Mouse (Mus musculus) C2C12 (cell line): Measurements from ENCODE around the gene Ly6g6f. TPM values are rescaled to one million over a fixed set of nuclear protein-coding genes. Genes with fewer than 3 reads are reported as not detected.
A peak's percentile ranks its signal among the peaks of the same experiment; 100 is the strongest.

Experiments
- H3K27me3 ChIP-seq: one replicate; pipeline ENCODE4 v1.6.1; 2011; ENCODE audit not compliant: control insufficient read depth, insufficient read depth, insufficient read length
- H3K36me3 ChIP-seq: one replicate; pipeline ENCODE4 v1.6.1; 2011; ENCODE audit not compliant: control insufficient read depth, insufficient read depth
- H3K4me3 ChIP-seq: one replicate; pipeline ENCODE4 v1.5.1; 2011; ENCODE audit warnings: mild to moderate bottlenecking, control low read depth; ENCODE audit not compliant: poor library complexity, insufficient read depth, severe bottlenecking
- H3K79me2 ChIP-seq: one replicate; pipeline ENCODE4 v1.6.1; 2011; ENCODE audit not compliant: control insufficient read depth, insufficient read depth
- H3K79me3 ChIP-seq: one replicate; pipeline ENCODE4 v1.6.1; 2011; ENCODE audit warnings: low read depth, control low read depth
- H3ac ChIP-seq: one replicate; pipeline ENCODE3; 2011; ENCODE audit warnings: low read depth; ENCODE audit not compliant: control insufficient read depth, insufficient read length
- CEBPB ChIP-seq: IDR thresholded peaks from one replicate; pipeline ENCODE4 v1.6.1; 2011; ENCODE audit warnings: low read depth, mild to moderate bottlenecking, control low read depth, moderate library complexity
- CTCF ChIP-seq: IDR thresholded peaks from one replicate; pipeline ENCODE4 v1.5.1; 2011; ENCODE audit not compliant: control insufficient read depth, insufficient read depth, insufficient read length
- FOSL1 ChIP-seq: IDR thresholded peaks from one replicate; pipeline ENCODE4 v1.8.0; 2011; ENCODE audit warnings: mild to moderate bottlenecking, low read length; ENCODE audit not compliant: poor library complexity, insufficient read depth, severe bottlenecking
- MAX ChIP-seq: IDR thresholded peaks from one replicate; pipeline ENCODE4 v1.6.1; 2011; ENCODE audit warnings: mild to moderate bottlenecking, control low read depth
- MYOD1 ChIP-seq: IDR thresholded peaks from one replicate; pipeline ENCODE4 v1.6.1; 2011; ENCODE audit warnings: low read depth; ENCODE audit not compliant: control insufficient read depth, insufficient read length
- MYOG ChIP-seq: IDR thresholded peaks from one replicate; pipeline ENCODE4 v1.6.1; 2011; ENCODE audit not compliant: control insufficient read depth, insufficient read length; ENCODE audit errors: extremely low read depth
- USF1 ChIP-seq: IDR thresholded peaks from one replicate; pipeline ENCODE4 v1.6.1; 2011; ENCODE audit warnings: low read depth, mild to moderate bottlenecking, control low read depth, moderate library complexity
- polyA plus RNA-seq: library from polyadenylated mRNA; unstranded; fragments of >200 nt; fragmentation: generic; extraction: Trizol; gene quantifications from one replicate; pipeline ENCODE4 v1.2.1, GENCODE M21; 2012; ENCODE audit warnings: missing spikeins

The Ly6g6f gene
- polyA plus RNA-seq, 1 experiment: not detected

- Histone ChIP-seq H3K36me3 (no peaks in the 10 kb centered on the region), H3K79me3 (no peaks in the 10 kb centered on the region), H3ac (no peak within 1 kb of the TSS), H3K79me2 (no peaks in the 10 kb centered on the region), H3K27me3 (no peaks in the 10 kb centered on the region), H3K4me3 (no peak within 1 kb of the TSS)
- TF ChIP-seq CEBPB (no peak), USF1 (no peak), FOSL1 (no peak), MYOG (no peak), MYOD1 (no peak)
Measured at GRCm38 (mm10) chr17:35108097-35108496, 22.7 kb upstream of the Ly6g6f start, which contains the start of gene Ly6g5c. Gene Ly6g5c, plus strand, starts transcription at chr17:35108279.

GRCm38 (mm10) chr17:35106522-35106921 lies 21.1 kb upstream of the Ly6g6f start:
- Histone ChIP-seq H3K79me2 (no peaks in the 10 kb centered on the region), H3ac (no peak overlapping the region), H3K79me3 (no peaks in the 10 kb centered on the region), H3K36me3 (no peaks in the 10 kb centered on the region), H3K27me3 (no peaks in the 10 kb centered on the region), H3K4me3 (no peak overlapping the region)
- no peak for TF ChIP-seq MYOG
- no peak for TF ChIP-seq CTCF
- no peak for TF ChIP-seq CEBPB

- Histone ChIP-seq H3K79me3 (no peaks in the 10 kb centered on the region), H3K36me3 (peaks cover 4% of the 10 kb centered on the region), H3K79me2 (no peaks in the 10 kb centered on the region), H3K4me3 (no peak overlapping the region), H3K27me3 (no peaks in the 10 kb centered on the region), H3ac (peak overlapping the region; percentile 40)
- TF ChIP-seq CTCF: peak; percentile 41
- TF ChIP-seq USF1: no peak
Measured at GRCm38 (mm10) chr17:35105740-35106389, 20.5 kb upstream of the Ly6g6f start.

GRCm38 (mm10) chr17:35104754-35105153 lies 19.3 kb upstream of the Ly6g6f start:
- TF ChIP-seq FOSL1: no peak
- TF ChIP-seq MYOG: no peak
- TF ChIP-seq CEBPB: no peak
- TF ChIP-seq MYOD1: no peak
- no peak for TF ChIP-seq USF1
- no peak for TF ChIP-seq MAX
- TF ChIP-seq CTCF: no peak
- Histone ChIP-seq H3K36me3 (peaks cover 10% of the 10 kb centered on the region), H3K4me3 (no peak overlapping the region), H3K27me3 (no peaks in the 10 kb centered on the region), H3K79me3 (no peaks in the 10 kb centered on the region), H3K79me2 (no peaks in the 10 kb centered on the region), H3ac (no peak overlapping the region)

GRCm38 (mm10) chr17:35104079-35104478 lies 18.7 kb upstream of the Ly6g6f start:
- Histone ChIP-seq H3K27me3 (no peaks in the 10 kb centered on the region), H3ac (no peak overlapping the region), H3K36me3 (peaks cover 17% of the 10 kb centered on the region), H3K4me3 (no peak overlapping the region), H3K79me2 (no peaks in the 10 kb centered on the region), H3K79me3 (no peaks in the 10 kb centered on the region)
- TF ChIP-seq USF1: no peak
- TF ChIP-seq MYOG: no peak
- no peak for TF ChIP-seq MYOD1
- no peak for TF ChIP-seq MAX
- TF ChIP-seq CTCF: no peak
- no peak for TF ChIP-seq FOSL1
- no peak for TF ChIP-seq CEBPB

GRCm38 (mm10) chr17:35103221-35103690 lies 17.8 kb upstream of the Ly6g6f start:
- no peak overlapping the region for H3K4me3 ChIP-seq
- H3K79me3 ChIP-seq: no peaks in the 10 kb centered on the region
- H3K27me3 ChIP-seq: no peaks in the 10 kb centered on the region
- H3ac ChIP-seq: no peak overlapping the region
- H3K79me2 ChIP-seq: no peaks in the 10 kb centered on the region
- H3K36me3 ChIP-seq: peaks cover 17% of the 10 kb centered on the region
- TF ChIP-seq CEBPB: no peak
- TF ChIP-seq USF1: no peak
- no peak for TF ChIP-seq MYOD1
- TF ChIP-seq MAX: no peak
- no peak for TF ChIP-seq FOSL1
- no peak for TF ChIP-seq MYOG
- TF ChIP-seq CTCF: no peak
